Mouse (Mus musculus) embryonic facial prominence, embryonic 12.5 days (tissue): ENCODE results near the gene Gm20662. TPM values are rescaled to one million over a fixed set of nuclear protein-coding genes. Genes with fewer than 3 reads are reported as not detected.

Experiments
- ATAC-seq: fragments of 200-750 bp; cut with Nextera tagmentation; 2 replicates; pipeline ENCODE4 v1.8.0; 2017; ENCODE audit not compliant: insufficient number of reproducible peaks, insufficient read depth, low FRiP score, low TSS enrichment
- H3K27ac ChIP-seq: fragments of 300-500 bp; sonication (generic); 2 replicates; pipeline ENCODE4 v1.5.1; 2016; ENCODE audit warnings: mild to moderate bottlenecking
- H3K27me3 ChIP-seq: fragments of 300-500 bp; sonication (generic); 2 replicates; pipeline ENCODE4 v1.6.1; 2016; ENCODE audit warnings: mild to moderate bottlenecking, moderate library complexity
- H3K36me3 ChIP-seq: fragments of 300-500 bp; sonication (generic); 2 replicates; pipeline ENCODE4 v1.6.1; 2016; ENCODE audit warnings: mild to moderate bottlenecking
- H3K4me1 ChIP-seq: fragments of 300-500 bp; sonication (generic); 2 replicates; pipeline ENCODE4 v1.6.1; 2016
- H3K4me2 ChIP-seq: fragments of 300-500 bp; sonication (generic); replicated peaks from 2 replicates; pipeline ENCODE4 v1.6.1; 2016; ENCODE audit warnings: mild to moderate bottlenecking, moderate library complexity
- H3K4me3 ChIP-seq: fragments of 300-500 bp; sonication (generic); 2 replicates; pipeline ENCODE4 v1.5.1; 2016; ENCODE audit warnings: mild to moderate bottlenecking
- H3K9ac ChIP-seq: fragments of 300-500 bp; sonication (generic); 2 replicates; pipeline ENCODE4 v1.6.1; 2016; ENCODE audit warnings: mild to moderate bottlenecking, moderate library complexity
- H3K9me3 ChIP-seq: fragments of 300-500 bp; sonication (generic); 2 replicates; pipeline ENCODE4 v1.6.1; 2016; ENCODE audit warnings: mild to moderate bottlenecking, moderate library complexity
- WGBS: fragments of 180-500 bp; shearing (Covaris S2); methylation state at CpG from one replicate; pipeline ENCODE4 v1.1.7; 2016; 5-methylcytosine and 5-hydroxymethylcytosine counted together
- polyA plus RNA-seq: library from polyadenylated mRNA; unstranded; fragments of >200 nt; fragmentation: Nextera tagmentation; extraction: Ambion mirVana; gene quantifications from 2 replicates; pipeline ENCODE4 v1.2.1, GENCODE M21; 2016

The Gm20662 gene
- polyA plus RNA-seq, 1 experiment from 2014 or later = 0.51 TPM

- Histone ChIP-seq H3K4me1 (no peaks in the 10 kb centered on the region), H3K27me3 (no peaks in the 10 kb centered on the region), H3K36me3 (peaks cover 56% of the 10 kb centered on the region), H3K27ac (no peak overlapping the region), H3K9me3 (no peaks in the 10 kb centered on the region), H3K4me3 (no peak overlapping the region), H3K4me2 (no peak overlapping the region), H3K9ac (no peak overlapping the region)
- ATAC-seq = no peak
- 63% methylated on average over 5 of the region's 5 CpGs for WGBS
Measured at GRCm38 (mm10) chr9:107961881-107962280, 34.3 kb upstream of the Gm20662 start.

GRCm38 (mm10) chr9:107962916-107963315 lies 33.2 kb upstream of the Gm20662 start:
- 89% methylated on average over 9 of the region's 9 CpGs for WGBS

GRCm38 (mm10) chr9:107963700-107964099 lies 32.4 kb upstream of the Gm20662 start:
- no peak overlapping the region for H3K9ac ChIP-seq
- H3K4me3 ChIP-seq = no peak overlapping the region
- H3K27ac ChIP-seq = no peak overlapping the region
- ATAC-seq = no peak
- peaks cover 50% of the 10 kb centered on the region for H3K36me3 ChIP-seq
- no peaks in the 10 kb centered on the region for H3K4me1 ChIP-seq
- no peak overlapping the region for H3K4me2 ChIP-seq
- no peaks in the 10 kb centered on the region for H3K27me3 ChIP-seq
- 18% methylated on average over 5 of the region's 5 CpGs for WGBS
- no peaks in the 10 kb centered on the region for H3K9me3 ChIP-seq

More at GRCm38 (mm10) chr9:107962916-107963315, 33.2 kb upstream of the Gm20662 start:
- Histone ChIP-seq H3K36me3 (peaks cover 51% of the 10 kb centered on the region), H3K9me3 (no peaks in the 10 kb centered on the region), H3K27me3 (no peaks in the 10 kb centered on the region), H3K4me3 (no peak overlapping the region), H3K9ac (no peak overlapping the region), H3K4me1 (no peaks in the 10 kb centered on the region), H3K27ac (no peak overlapping the region), H3K4me2 (no peak overlapping the region)
- no peak for ATAC-seq

GRCm38 (mm10) chr9:107964681-107965080 lies 31.5 kb upstream of the Gm20662 start:
- no peak overlapping the region for H3K9ac ChIP-seq
- 89% methylated on average over 9 of the region's 9 CpGs for WGBS
- no peaks in the 10 kb centered on the region for H3K27me3 ChIP-seq
- no peak for ATAC-seq
- no peak overlapping the region for H3K4me3 ChIP-seq
- H3K4me2 ChIP-seq = no peak overlapping the region
- no peaks in the 10 kb centered on the region for H3K4me1 ChIP-seq
- H3K27ac ChIP-seq = no peak overlapping the region
- H3K36me3 ChIP-seq = peaks cover 48% of the 10 kb centered on the region
- H3K9me3 ChIP-seq = no peaks in the 10 kb centered on the region

- peaks cover 44% of the 10 kb centered on the region for H3K36me3 ChIP-seq
- no peak overlapping the region for H3K4me3 ChIP-seq
- no peak overlapping the region for H3K9ac ChIP-seq
- H3K27me3 ChIP-seq = no peaks in the 10 kb centered on the region
- WGBS = 86% methylated on average over 10 of the region's 10 CpGs
- no peak overlapping the region for H3K4me2 ChIP-seq
- no peak overlapping the region for H3K27ac ChIP-seq
- H3K4me1 ChIP-seq = no peaks in the 10 kb centered on the region
- no peaks in the 10 kb centered on the region for H3K9me3 ChIP-seq
- ATAC-seq = no peak
Measured at GRCm38 (mm10) chr9:107966676-107967075, 29.5 kb upstream of the Gm20662 start.

- no peak for ATAC-seq
- H3K4me1 ChIP-seq = no peaks in the 10 kb centered on the region
- no peak overlapping the region for H3K27ac ChIP-seq
- no peak overlapping the region for H3K4me3 ChIP-seq
- no peaks in the 10 kb centered on the region for H3K9me3 ChIP-seq
- WGBS = 84% methylated on average over 6 of the region's 6 CpGs
- H3K9ac ChIP-seq = no peak overlapping the region
- H3K4me2 ChIP-seq = no peak overlapping the region
- H3K27me3 ChIP-seq = no peaks in the 10 kb centered on the region
- H3K36me3 ChIP-seq = peaks cover 40% of the 10 kb centered on the region
Measured at GRCm38 (mm10) chr9:107967437-107967836, 28.7 kb upstream of the Gm20662 start.

GRCm38 (mm10) chr9:107968531-107968930 lies 27.6 kb upstream of the Gm20662 start:
- H3K4me1 ChIP-seq = no peaks in the 10 kb centered on the region
- H3K27me3 ChIP-seq = no peaks in the 10 kb centered on the region
- H3K27ac ChIP-seq = no peak overlapping the region
- no peak overlapping the region for H3K4me2 ChIP-seq
- peaks cover 39% of the 10 kb centered on the region for H3K36me3 ChIP-seq
- WGBS = 89% methylated on average over 7 of the region's 7 CpGs
- ATAC-seq = no peak
- H3K4me3 ChIP-seq = no peak overlapping the region
- no peaks in the 10 kb centered on the region for H3K9me3 ChIP-seq
- no peak overlapping the region for H3K9ac ChIP-seq

- H3K27me3 ChIP-seq = no peaks in the 10 kb centered on the region
- H3K9ac ChIP-seq = no peak overlapping the region
- H3K4me1 ChIP-seq = no peaks in the 10 kb centered on the region
- no peak overlapping the region for H3K4me3 ChIP-seq
- peaks cover 39% of the 10 kb centered on the region for H3K36me3 ChIP-seq
- WGBS = 95% methylated on average over 5 of the region's 5 CpGs
- ATAC-seq = no peak
- no peaks in the 10 kb centered on the region for H3K9me3 ChIP-seq
- no peak overlapping the region for H3K4me2 ChIP-seq
- H3K27ac ChIP-seq = no peak overlapping the region
Measured at GRCm38 (mm10) chr9:107970311-107970710, 25.8 kb upstream of the Gm20662 start.

- ATAC-seq = no peak
- Histone ChIP-seq H3K36me3 (peaks cover 35% of the 10 kb centered on the region), H3K27ac (no peak overlapping the region), H3K4me2 (no peak overlapping the region), H3K9ac (no peak overlapping the region), H3K4me1 (peaks cover 5% of the 10 kb centered on the region; the same call in 1 of the 2 replicates), H3K4me3 (no peak overlapping the region), H3K9me3 (no peaks in the 10 kb centered on the region), H3K27me3 (no peaks in the 10 kb centered on the region)
- WGBS = 76% methylated on average over 8 of the region's 8 CpGs
Measured at GRCm38 (mm10) chr9:107971690-107972541, 24.2 kb upstream of the Gm20662 start.

GRCm38 (mm10) chr9:107974491-107975171 lies 21.5 kb upstream of the Gm20662 start:
- no peak overlapping the region for H3K4me2 ChIP-seq
- ATAC-seq = no peak
- WGBS = 74% methylated on average over 10 of the region's 10 CpGs
- H3K27me3 ChIP-seq = no peaks in the 10 kb centered on the region
- peak overlapping the region; percentile 1 for H3K27ac ChIP-seq
- H3K9ac ChIP-seq = no peak overlapping the region
- peaks cover 8% of the 10 kb centered on the region; the same call in 1 of the 2 replicates for H3K4me1 ChIP-seq
- H3K36me3 ChIP-seq = peaks cover 21% of the 10 kb centered on the region
- no peak overlapping the region for H3K4me3 ChIP-seq
- H3K9me3 ChIP-seq = no peaks in the 10 kb centered on the region

GRCm38 (mm10) chr9:107975399-107976386 lies 20.5 kb upstream of the Gm20662 start, which contains the start of gene Uba7:
TSS of gene Uba7 (plus strand) at chr9:107975505.
- H3K9me3 ChIP-seq = no peaks in the 10 kb centered on the region
- peaks cover 10% of the 10 kb centered on the region for H3K36me3 ChIP-seq
- H3K4me1 ChIP-seq = peaks cover 17% of the 10 kb centered on the region
- WGBS = 72% methylated on average over 12 of the region's 12 CpGs
- no peaks in the 10 kb centered on the region for H3K27me3 ChIP-seq
- no peak within 1 kb of the TSS for H3K9ac ChIP-seq
- 0 out of 2 replicates have a peak within 1 kb of the TSS, but pooled peaks have one; percentile 2 for H3K4me3 ChIP-seq
- no peak for ATAC-seq
- peak within 1 kb of the TSS; percentile 63 for H3K27ac ChIP-seq
- H3K4me2 ChIP-seq = no peak within 1 kb of the TSS
